Mouse (Mus musculus): ENCODE measurements around the gene Ntrk3. TPM values are rescaled to one million over a fixed set of nuclear protein-coding genes. Genes with fewer than 3 reads are reported as not detected.

The Ntrk3 gene
- polyA plus RNA-seq, 1 experiment from 2014 or later = 16.4 TPM

DNA sequence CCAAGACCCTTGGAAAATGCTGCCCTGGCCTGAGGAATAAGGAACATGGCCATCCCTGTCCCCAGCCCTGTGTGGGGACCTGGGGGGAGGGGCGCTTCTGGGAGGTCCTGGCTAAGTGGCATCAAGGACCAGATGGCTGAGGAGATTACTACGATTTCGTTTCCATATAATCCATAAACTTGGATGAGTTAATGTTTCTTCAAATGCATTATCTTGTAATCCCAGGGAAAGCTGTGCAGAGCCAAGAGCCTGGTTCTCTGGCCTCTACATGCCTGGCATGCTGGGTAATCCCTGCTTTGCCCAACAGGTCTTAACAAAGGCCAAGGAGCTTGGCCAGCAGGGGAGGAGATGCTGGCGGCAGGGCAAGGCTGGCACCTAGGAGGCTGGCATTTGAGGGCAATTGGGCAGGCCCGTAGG lies 27.4 kb upstream of the Ntrk3 start:
- H3K9me3 ChIP-seq (replicated peaks; ENCODE audit: control insufficient read depth, low read length) = no peaks in the 10 kb centered on the region
- 62% methylated on average over 5 of the region's 5 CpGs for WGBS
- ATAC-seq = no peak
- H3K4me2 ChIP-seq (ENCODE audit: low read length) = no peak overlapping the region
- no peak overlapping the region for H3K27ac ChIP-seq (ENCODE audit: low read depth, low read length)
- DNase-seq (ENCODE audit: low spot score) = no peak
- no peaks in the 10 kb centered on the region for H3K27me3 ChIP-seq (replicated peaks; ENCODE audit: control insufficient read depth, insufficient read depth, low read length)
- no peaks in the 10 kb centered on the region for H3K36me3 ChIP-seq (ENCODE audit: control insufficient read depth, insufficient read depth, low read length)
- no peak overlapping the region for H3K9ac ChIP-seq (ENCODE audit: low read length)
- no peak overlapping the region for H3K4me3 ChIP-seq (ENCODE audit: low read depth, low read length)
- no peaks in the 10 kb centered on the region for H3K4me1 ChIP-seq (ENCODE audit: control insufficient read depth, insufficient read depth, low read length)

DNA sequence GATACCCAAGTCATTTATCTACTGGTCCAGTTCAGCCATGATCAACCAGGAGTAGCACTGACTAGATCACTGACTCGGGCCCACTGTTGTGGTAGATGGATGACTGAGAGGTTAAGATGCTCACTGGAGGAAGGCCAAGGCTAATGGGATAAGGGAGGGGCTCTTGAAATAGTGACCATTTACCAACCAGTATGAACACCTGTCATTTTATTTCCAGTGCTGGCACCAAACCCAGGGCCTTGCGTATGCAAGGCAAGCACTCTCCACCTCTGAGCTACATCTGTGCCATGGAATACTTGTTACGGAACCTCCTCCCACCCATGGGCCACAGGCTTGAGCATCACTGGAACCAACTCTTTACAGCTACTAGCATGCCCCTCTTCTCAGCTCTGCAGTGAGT lies 26.0 kb upstream of the Ntrk3 start:
- Histone ChIP-seq H3K4me1 (ENCODE audit: control insufficient read depth, insufficient read depth, low read length) (no peaks in the 10 kb centered on the region), H3K9ac (ENCODE audit: low read length) (no peak overlapping the region), H3K36me3 (ENCODE audit: control insufficient read depth, insufficient read depth, low read length) (no peaks in the 10 kb centered on the region), H3K27ac (ENCODE audit: low read depth, low read length) (no peak overlapping the region), H3K4me3 (ENCODE audit: low read depth, low read length) (no peak overlapping the region), H3K4me2 (ENCODE audit: low read length) (no peak overlapping the region), H3K27me3 (replicated peaks; ENCODE audit: control insufficient read depth, insufficient read depth, low read length) (no peaks in the 10 kb centered on the region), H3K9me3 (replicated peaks; ENCODE audit: control insufficient read depth, low read length) (no peaks in the 10 kb centered on the region)
- 92% methylated on average over 3 of the region's 3 CpGs for WGBS
- ATAC-seq (no peak), DNase-seq (ENCODE audit: low spot score) (no peak)

DNA sequence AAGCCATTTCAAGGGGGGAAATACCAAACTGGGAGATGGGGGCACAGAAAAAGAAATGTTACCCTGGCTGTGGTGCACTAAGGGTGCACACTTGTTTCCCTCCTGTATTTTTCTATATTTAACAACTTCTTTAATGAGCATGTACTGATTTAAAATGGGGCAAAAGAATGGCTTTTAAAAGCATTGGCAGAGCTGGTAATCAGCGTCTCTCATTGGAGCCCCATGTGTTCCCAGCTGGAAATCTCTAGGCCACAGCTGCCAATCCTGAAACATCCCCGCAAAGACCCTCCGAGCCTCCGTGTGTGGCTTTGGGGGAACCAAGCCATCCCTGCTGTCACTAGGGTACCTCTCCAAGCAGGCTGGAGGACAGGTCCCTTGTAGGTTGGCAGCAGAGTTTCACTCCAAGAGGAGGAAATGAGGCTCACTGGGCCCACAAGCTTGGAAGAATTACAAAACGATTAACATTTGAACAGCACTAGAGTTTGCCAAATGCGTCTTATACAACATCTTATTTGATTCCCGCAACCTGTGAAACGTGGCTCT lies 16.7 kb upstream of the Ntrk3 start:
- no peaks in the 10 kb centered on the region for H3K9me3 ChIP-seq (replicated peaks; ENCODE audit: control insufficient read depth, low read length)
- WGBS = 36% methylated on average over 8 of the region's 8 CpGs
- H3K9ac ChIP-seq (ENCODE audit: low read length) = no peak overlapping the region
- H3K27me3 ChIP-seq (replicated peaks; ENCODE audit: control insufficient read depth, insufficient read depth, low read length) = no peaks in the 10 kb centered on the region
- H3K4me3 ChIP-seq (ENCODE audit: low read depth, low read length) = no peak overlapping the region
- H3K36me3 ChIP-seq (ENCODE audit: control insufficient read depth, insufficient read depth, low read length) = no peaks in the 10 kb centered on the region
- DNase-seq (ENCODE audit: low spot score) = peak; percentile 39
- H3K27ac ChIP-seq (ENCODE audit: low read depth, low read length) = peak overlapping the region; percentile 44; the same call in 1 of the 2 replicates
- no peak overlapping the region for H3K4me2 ChIP-seq (ENCODE audit: low read length)
- no peak; the same call in 1 of the 2 replicates for ATAC-seq
- H3K4me1 ChIP-seq (ENCODE audit: control insufficient read depth, insufficient read depth, low read length) = peaks cover 4% of the 10 kb centered on the region; the same call in 1 of the 2 replicates

DNA sequence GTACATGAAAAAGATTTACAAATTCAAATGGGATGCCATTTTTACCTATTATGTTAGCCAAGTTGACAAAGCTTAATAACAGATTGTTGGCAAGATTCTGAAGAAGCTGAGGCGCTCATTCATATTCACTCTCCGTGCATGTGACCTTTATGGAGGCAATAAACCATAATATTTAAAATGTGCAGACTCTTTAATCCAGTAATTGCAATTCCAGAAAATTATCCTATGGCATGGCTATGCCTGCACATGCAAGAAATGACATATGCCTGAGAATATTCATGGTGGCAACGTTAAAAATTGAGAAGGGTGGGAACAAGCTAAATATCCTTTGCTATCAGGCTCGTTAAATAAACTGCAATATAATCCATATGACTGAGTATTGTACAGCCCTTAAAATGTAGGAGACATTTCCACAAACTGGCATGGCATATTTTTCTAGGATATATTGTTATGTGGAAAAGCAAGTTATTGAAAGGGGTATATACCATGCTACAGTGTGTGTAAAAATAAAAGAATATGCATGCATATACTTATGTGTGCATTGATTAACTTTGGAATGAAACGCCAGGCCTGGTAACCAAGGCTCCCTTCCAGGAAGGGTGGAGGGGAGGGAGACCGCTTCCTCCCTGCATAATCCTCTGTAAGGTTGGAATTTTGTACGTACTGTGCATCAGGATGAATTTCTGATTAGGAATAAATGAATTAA lies 16.1 kb upstream of the Ntrk3 start:
- Histone ChIP-seq H3K4me3 (ENCODE audit: low read depth, low read length) (no peak overlapping the region), H3K9ac (ENCODE audit: low read length) (no peak overlapping the region), H3K36me3 (ENCODE audit: control insufficient read depth, insufficient read depth, low read length) (no peaks in the 10 kb centered on the region), H3K4me1 (ENCODE audit: control insufficient read depth, insufficient read depth, low read length) (peaks cover 4% of the 10 kb centered on the region; the same call in 1 of the 2 replicates), H3K27ac (ENCODE audit: low read depth, low read length) (peak overlapping the region; percentile 44; the same call in 1 of the 2 replicates), H3K9me3 (replicated peaks; ENCODE audit: control insufficient read depth, low read length) (no peaks in the 10 kb centered on the region), H3K4me2 (ENCODE audit: low read length) (no peak overlapping the region), H3K27me3 (replicated peaks; ENCODE audit: control insufficient read depth, insufficient read depth, low read length) (no peaks in the 10 kb centered on the region)
- whole genome bisulfite sequencing = 60% methylated on average over 7 of the region's 7 CpGs
- ATAC-seq (peak; percentile 26; the same call in 1 of the 2 replicates), DNase-seq (ENCODE audit: low spot score) (peak; percentile 58)

DNA sequence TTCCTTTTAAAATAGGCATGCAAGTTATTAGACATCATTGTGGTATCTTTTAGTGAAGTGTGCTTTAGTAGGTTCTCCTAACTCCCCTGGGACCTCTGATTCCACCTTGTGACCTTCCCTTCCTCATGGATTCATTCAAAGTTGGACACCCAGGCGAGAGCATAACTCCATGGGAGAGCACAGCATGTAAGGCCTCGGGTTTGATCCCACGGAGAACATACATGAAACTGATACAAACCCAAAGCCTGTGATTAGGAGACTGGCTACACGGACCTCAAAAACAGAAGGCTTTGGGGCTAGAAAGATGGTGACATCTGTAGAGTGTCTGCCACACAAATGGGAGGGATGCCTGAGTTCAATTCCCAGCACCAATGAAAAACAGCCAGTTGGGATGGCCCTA lies 15.1 kb upstream of the Ntrk3 start:
- 92% methylated on average over 4 of the region's 4 CpGs for WGBS
- Histone ChIP-seq H3K36me3 (ENCODE audit: control insufficient read depth, insufficient read depth, low read length) (no peaks in the 10 kb centered on the region), H3K4me1 (ENCODE audit: control insufficient read depth, insufficient read depth, low read length) (peaks cover 4% of the 10 kb centered on the region; the same call in 1 of the 2 replicates), H3K27ac (ENCODE audit: low read depth, low read length) (no peak overlapping the region), H3K9me3 (replicated peaks; ENCODE audit: control insufficient read depth, low read length) (no peaks in the 10 kb centered on the region), H3K4me3 (ENCODE audit: low read depth, low read length) (no peak overlapping the region), H3K9ac (ENCODE audit: low read length) (no peak overlapping the region), H3K27me3 (replicated peaks; ENCODE audit: control insufficient read depth, insufficient read depth, low read length) (no peaks in the 10 kb centered on the region), H3K4me2 (ENCODE audit: low read length) (no peak overlapping the region)
- no peak for DNase-seq (ENCODE audit: low spot score)
- ATAC-seq = no peak

DNA sequence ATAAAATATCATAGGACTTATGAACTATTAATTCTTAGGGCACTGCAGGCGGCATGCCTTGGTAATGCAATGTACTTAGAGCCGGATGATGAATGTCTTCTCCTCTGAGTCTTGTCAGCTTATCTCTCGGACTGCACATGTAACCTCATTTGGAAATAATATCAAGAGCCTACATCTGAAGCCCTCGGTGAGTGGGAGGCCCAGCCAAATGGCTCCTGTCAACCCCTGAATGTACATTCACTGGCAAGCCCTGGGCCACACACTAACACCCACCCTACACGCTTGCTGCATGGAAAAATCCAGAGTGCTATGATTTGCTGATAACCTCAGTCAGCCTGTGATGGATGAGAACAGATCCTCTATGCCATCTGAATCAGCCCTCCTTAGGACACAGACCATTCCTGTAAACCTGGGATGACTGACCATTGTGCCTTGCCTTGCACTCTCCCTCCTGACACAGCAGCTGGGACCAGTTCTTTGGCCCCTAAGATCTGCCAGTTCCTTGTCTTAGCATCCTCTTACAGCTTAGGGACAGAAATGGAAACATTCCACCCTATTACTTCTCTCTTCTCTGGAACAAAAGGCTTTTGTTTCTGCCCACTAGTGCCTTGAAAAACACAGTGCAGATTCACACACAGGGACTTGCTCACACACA lies 6.0 kb upstream of the Ntrk3 start:
- Histone ChIP-seq H3K4me3 (ENCODE audit: low read depth, low read length) (no peak overlapping the region), H3K27me3 (replicated peaks; ENCODE audit: control insufficient read depth, insufficient read depth, low read length) (no peaks in the 10 kb centered on the region), H3K27ac (ENCODE audit: low read depth, low read length) (no peak overlapping the region), H3K9me3 (replicated peaks; ENCODE audit: control insufficient read depth, low read length) (no peaks in the 10 kb centered on the region), H3K4me2 (ENCODE audit: low read length) (no peak overlapping the region), H3K4me1 (ENCODE audit: control insufficient read depth, insufficient read depth, low read length) (no peaks in the 10 kb centered on the region), H3K9ac (ENCODE audit: low read length) (no peak overlapping the region), H3K36me3 (ENCODE audit: control insufficient read depth, insufficient read depth, low read length) (no peaks in the 10 kb centered on the region)
- WGBS = 87% methylated on average over 5 of the region's 5 CpGs
- DNase-seq (ENCODE audit: low spot score) = no peak
- no peak for ATAC-seq

DNA sequence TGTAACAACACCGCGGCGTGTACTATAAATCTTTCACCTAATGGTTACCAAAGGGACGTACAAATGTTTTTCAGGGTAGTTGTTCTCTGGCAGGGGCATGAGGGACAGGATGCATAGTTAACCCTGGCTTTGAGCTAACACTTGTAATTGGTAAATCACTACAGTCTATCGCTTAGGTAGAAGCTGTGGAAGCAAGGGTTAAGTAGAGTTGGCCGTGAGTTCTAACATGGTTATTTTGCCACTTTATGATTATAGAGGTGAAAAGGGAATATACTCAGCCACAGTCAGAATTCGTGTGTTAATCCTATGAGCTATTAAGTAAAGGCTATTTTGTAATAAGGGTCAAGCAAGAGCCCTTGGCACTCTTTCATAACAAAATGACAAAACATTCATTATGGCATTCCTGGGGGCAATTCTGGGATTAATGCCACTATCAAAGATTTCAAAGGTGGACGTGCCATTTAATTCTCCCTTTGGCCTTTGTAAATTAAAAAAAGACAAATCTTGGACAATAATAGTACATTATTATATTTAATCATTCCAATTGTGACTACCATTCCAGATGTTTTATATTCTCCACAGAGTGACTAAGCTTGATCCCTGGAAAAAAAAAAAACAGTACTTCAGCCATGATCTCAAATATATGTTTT lies 1.7 kb upstream of the Ntrk3 start:
- Histone ChIP-seq H3K27me3 (replicated peaks; ENCODE audit: control insufficient read depth, insufficient read depth, low read length) (no peaks in the 10 kb centered on the region), H3K36me3 (ENCODE audit: control insufficient read depth, insufficient read depth, low read length) (no peaks in the 10 kb centered on the region), H3K4me2 (ENCODE audit: low read length) (no peak overlapping the region), H3K9me3 (replicated peaks; ENCODE audit: control insufficient read depth, low read length) (no peaks in the 10 kb centered on the region), H3K4me1 (ENCODE audit: control insufficient read depth, insufficient read depth, low read length) (no peaks in the 10 kb centered on the region), H3K27ac (ENCODE audit: low read depth, low read length) (no peak overlapping the region), H3K4me3 (ENCODE audit: low read depth, low read length) (no peak overlapping the region), H3K9ac (ENCODE audit: low read length) (no peak overlapping the region)
- no peak for DNase-seq (ENCODE audit: low spot score)
- 81% methylated on average over 8 of the region's 8 CpGs for WGBS
- no peak for ATAC-seq

DNA sequence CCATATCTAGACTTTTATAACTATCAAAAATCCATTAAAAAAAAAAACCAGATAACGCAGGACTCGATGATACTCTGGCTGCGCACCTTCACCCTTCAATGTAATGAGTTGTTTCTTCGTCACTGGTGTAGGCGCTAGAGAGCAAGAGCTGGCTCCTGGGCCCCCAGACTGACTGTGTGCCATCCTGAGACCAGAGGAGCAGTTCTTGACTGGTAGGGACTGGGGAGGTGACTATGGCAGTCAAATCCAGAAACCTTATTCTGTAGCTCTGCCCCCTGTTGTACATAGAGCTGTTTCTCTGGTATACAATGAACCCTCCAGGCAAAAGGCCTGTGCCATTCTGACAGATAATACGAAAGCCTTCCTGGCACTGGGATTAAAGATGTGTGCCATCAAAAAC lies 616 bp downstream of the Ntrk3 start:
- Histone ChIP-seq H3K4me3 (ENCODE audit: low read depth, low read length) (no peak overlapping the region), H3K4me1 (ENCODE audit: control insufficient read depth, insufficient read depth, low read length) (no peaks in the 10 kb centered on the region), H3K36me3 (ENCODE audit: control insufficient read depth, insufficient read depth, low read length) (no peaks in the 10 kb centered on the region), H3K9ac (ENCODE audit: low read length) (no peak overlapping the region), H3K27me3 (replicated peaks; ENCODE audit: control insufficient read depth, insufficient read depth, low read length) (no peaks in the 10 kb centered on the region), H3K27ac (ENCODE audit: low read depth, low read length) (no peak overlapping the region), H3K9me3 (replicated peaks; ENCODE audit: control insufficient read depth, low read length) (no peaks in the 10 kb centered on the region), H3K4me2 (ENCODE audit: low read length) (no peak overlapping the region)
- no peak for ATAC-seq
- no peak for DNase-seq (ENCODE audit: low spot score)
- 94% methylated on average over 6 of the region's 6 CpGs for WGBS
